Mouse (Mus musculus) neural tube, embryonic 10.5 days (tissue): ENCODE data around the gene Nav2.
A peak's percentile ranks its signal among the peaks of the same experiment; 100 is the strongest.

Experiments
- DNase-seq: peaks from one replicate; pipeline ENCODE4 v3.0.0-alpha.2; 2017; ENCODE audit warnings: low spot score; ENCODE audit errors: extremely low spot score

Gene Nav2

GRCm38 (mm10) chr7:49248333-49249086, 340.0 kb downstream of the Nav2 start:
- DNase-seq = no peak

- DNase-seq = no peak
Measured at GRCm38 (mm10) chr7:49249462-49249861, 340.9 kb downstream of the Nav2 start.

- peak; percentile 83 for DNase-seq
Measured at GRCm38 (mm10) chr7:49249996-49250395, 341.5 kb downstream of the Nav2 start.

GRCm38 (mm10) chr7:49250581-49251307, 342.2 kb downstream of the Nav2 start:
- DNase-seq = no peak

- DNase-seq = no peak
Measured at GRCm38 (mm10) chr7:49251308-49251638, 342.8 kb downstream of the Nav2 start.

- DNase-seq = no peak
Measured at GRCm38 (mm10) chr7:49252444-49252843, 343.9 kb downstream of the Nav2 start.

GRCm38 (mm10) chr7:49252902-49253301, 344.4 kb downstream of the Nav2 start:
- no peak for DNase-seq

GRCm38 (mm10) chr7:49255053-49255452, 346.5 kb downstream of the Nav2 start:
- no peak for DNase-seq

- no peak for DNase-seq
Measured at GRCm38 (mm10) chr7:49257234-49257906, 348.9 kb downstream of the Nav2 start.

GRCm38 (mm10) chr7:49258088-49258487, 349.6 kb downstream of the Nav2 start:
- DNase-seq = no peak

GRCm38 (mm10) chr7:49261941-49262511, 353.5 kb downstream of the Nav2 start:
- DNase-seq = no peak

GRCm38 (mm10) chr7:49266422-49266821, 357.9 kb downstream of the Nav2 start:
- no peak for DNase-seq

GRCm38 (mm10) chr7:49267621-49268325, 359.3 kb downstream of the Nav2 start:
- no peak for DNase-seq

GRCm38 (mm10) chr7:49268401-49268921, 359.9 kb downstream of the Nav2 start:
- no peak for DNase-seq

- DNase-seq = no peak
Measured at GRCm38 (mm10) chr7:49270855-49271254, 362.3 kb downstream of the Nav2 start.

- DNase-seq = peak; percentile 83
Measured at GRCm38 (mm10) chr7:49272445-49273439, 364.2 kb downstream of the Nav2 start.

GRCm38 (mm10) chr7:49273907-49274656, 365.6 kb downstream of the Nav2 start:
- no peak for DNase-seq

- no peak for DNase-seq
Measured at GRCm38 (mm10) chr7:49274676-49275075, 366.2 kb downstream of the Nav2 start.

GRCm38 (mm10) chr7:49276163-49276562, 367.6 kb downstream of the Nav2 start:
- DNase-seq = no peak
